Mouse (Mus musculus) embryo, embryonic 9.5 days (tissue): Measurements from ENCODE around the gene Ppp1r18.
"Not testable (repeated sequence)": the region's sequence is repeated elsewhere in the genome, so short reads cannot be mapped to it uniquely, and the experiment has no call there.

Experiments
- DNase-seq: peaks from one replicate; pipeline ENCODE4 v3.0.0-alpha.2; 2017; ENCODE audit errors: extremely low spot score

Gene Ppp1r18

GRCm38 (mm10) chr17:35836991-35837422 is 28.4 kb upstream of the Ppp1r18 start:
- peak; percentile 97 for DNase-seq

GRCm38 (mm10) chr17:35837487-35837886 is 27.9 kb upstream of the Ppp1r18 start:
- no peak for DNase-seq

- peak; percentile 95 for DNase-seq
Observed at GRCm38 (mm10) chr17:35838122-35838544, 27.3 kb upstream of the Ppp1r18 start, which contains the start of gene Tubb5. Tubb5 (minus strand) TSS chr17:35838306.

- DNase-seq, result no peak
Observed at GRCm38 (mm10) chr17:35838570-35838969, 26.8 kb upstream of the Ppp1r18 start.

- DNase-seq, result not testable (repeated sequence)
Observed at GRCm38 (mm10) chr17:35839002-35839401, 26.4 kb upstream of the Ppp1r18 start.

DNA sequence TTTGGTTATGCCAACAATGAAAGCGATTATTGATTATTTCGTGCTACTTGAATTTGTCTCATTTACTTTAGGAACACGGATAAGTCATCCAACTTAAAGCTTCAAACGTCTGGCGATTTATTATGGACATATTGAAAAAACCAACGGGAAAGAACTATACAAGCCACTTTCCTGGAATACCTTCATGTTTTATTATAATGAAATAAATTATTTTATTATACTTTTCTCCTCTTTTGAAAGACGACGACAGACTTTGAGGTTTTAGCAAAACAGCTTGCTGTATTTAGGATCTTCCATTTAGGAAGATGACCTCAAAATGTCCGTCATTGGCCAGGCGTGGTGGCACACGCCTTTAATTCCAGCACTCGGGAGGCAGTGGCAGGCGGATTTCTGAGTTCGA is 24.8 kb upstream of the Ppp1r18 start:
- no peak for DNase-seq

DNA sequence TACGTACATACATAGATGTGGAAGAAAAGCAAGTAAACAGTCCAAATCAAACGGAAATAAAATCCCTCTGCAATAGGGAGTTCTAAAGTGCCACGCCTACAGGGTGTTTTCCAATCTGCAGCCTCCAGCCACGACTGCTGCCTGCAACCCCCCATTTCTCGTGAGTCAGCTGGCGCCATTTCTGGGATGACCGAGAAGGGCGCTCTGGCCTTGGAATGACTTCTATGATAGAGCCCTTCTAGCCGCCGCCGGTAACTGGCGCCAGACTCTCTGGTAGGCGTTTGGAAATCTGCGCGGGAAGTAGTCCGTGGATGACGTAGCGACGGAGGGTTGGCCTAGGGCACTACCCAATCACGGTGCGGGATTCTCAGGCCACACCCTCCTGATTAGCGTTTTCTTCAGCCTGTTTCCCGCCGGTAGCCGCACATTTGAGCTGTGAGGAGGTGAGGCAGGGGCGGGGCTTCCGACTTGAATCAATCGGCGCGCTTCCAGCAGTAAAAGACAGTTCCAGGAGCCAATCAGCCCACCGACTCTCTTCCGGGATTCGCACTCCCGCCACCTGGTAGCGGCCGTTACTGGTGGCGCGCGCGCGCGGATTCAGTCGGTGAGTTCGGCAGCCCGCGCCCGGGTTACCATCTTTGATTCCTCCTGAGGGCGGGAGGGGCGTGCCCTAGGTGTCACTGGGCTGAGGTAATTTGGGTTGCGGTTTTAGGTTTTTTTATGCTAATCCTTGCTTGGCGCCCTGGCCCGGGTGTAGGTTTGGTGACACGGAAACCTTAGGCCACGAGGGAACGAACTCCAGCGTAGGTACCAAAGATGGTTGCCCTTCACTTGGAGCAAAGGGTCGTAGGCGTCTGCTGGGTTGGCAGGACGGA is 24.1 kb upstream of the Ppp1r18 start, which contains the start of gene Mdc1:
Mdc1 (plus strand) TSS at position 440 of the 875 bp plus-strand sequence.
- peak; percentile 99 for DNase-seq

DNA sequence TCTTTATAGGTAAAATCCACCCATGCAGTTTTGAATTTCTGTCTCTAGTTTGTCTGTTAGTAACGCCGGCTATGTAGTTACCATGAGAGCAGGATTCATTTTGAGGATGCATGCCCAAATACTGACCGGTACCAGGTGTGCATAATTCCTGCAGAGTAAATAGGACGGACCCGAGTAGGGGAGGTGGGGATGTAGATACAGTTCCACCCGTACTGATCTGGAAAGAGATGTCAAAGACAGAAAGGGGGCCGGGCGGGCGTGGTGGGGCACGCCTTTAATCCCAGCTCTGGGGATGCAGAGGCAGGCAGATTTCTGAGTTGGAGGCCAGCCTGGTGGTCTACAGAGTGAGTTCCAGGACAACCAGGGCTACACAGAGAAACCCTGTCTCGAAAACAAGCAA is 23.4 kb upstream of the Ppp1r18 start:
- DNase-seq, result no peak

- DNase-seq, result no peak
Observed at GRCm38 (mm10) chr17:35843514-35843913, 21.9 kb upstream of the Ppp1r18 start.

DNA sequence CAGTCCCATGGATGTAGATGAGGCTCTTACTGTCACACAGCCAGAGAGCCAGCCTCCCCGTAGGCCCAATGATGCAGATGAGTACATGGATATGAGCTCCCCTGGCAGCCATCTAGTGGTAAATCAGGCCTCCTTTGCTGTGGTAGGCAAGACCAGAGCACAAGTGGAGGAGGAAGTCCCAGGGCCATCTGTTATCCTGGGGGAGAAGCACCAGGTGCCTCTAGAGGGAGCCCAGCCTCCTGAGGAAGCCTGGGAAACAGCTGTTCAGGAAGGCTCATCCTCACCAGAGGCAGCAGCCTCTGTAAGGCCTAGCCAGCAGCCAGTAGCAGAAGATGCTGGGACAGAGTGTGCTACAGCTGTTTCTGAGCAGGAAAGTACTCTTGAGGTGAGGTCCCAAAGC is 17.3 kb upstream of the Ppp1r18 start:
- no peak for DNase-seq

GRCm38 (mm10) chr17:35850974-35851373 is 14.4 kb upstream of the Ppp1r18 start:
- DNase-seq, result no peak

- no peak for DNase-seq
Observed at GRCm38 (mm10) chr17:35859371-35859770, 6.0 kb upstream of the Ppp1r18 start.

DNA sequence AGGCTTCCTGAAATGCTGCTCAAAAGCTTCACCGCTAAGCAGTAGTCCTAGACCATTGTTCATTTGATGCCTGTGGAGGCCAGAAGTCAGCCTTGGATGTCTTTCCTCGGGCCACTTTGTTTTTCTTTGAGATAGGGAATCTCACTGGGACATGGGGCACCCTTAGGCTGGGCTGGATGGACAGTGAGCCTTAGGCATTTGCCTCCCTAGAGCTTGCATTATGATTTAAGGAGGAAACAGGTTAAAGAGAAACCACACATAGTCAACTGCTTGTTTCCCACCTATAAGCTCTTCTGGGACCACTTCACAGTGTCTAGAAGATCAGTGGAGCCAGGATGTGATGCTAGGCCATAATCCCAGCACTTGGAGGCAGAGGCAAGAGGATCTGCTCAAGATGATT is 5.6 kb upstream of the Ppp1r18 start:
- no peak for DNase-seq

- no peak for DNase-seq
Observed at GRCm38 (mm10) chr17:35860831-35861197, 4.6 kb upstream of the Ppp1r18 start.

- DNase-seq, result peak; percentile 94
Observed at GRCm38 (mm10) chr17:35861198-35861857, 4.1 kb upstream of the Ppp1r18 start, which contains the start of gene Nrm. Nrm (plus strand) TSS chr17:35861318.

GRCm38 (mm10) chr17:35864832-35865353 is 500 bp upstream of the Ppp1r18 start:
- no peak for DNase-seq

- DNase-seq, result no peak
Observed at GRCm38 (mm10) chr17:35866281-35866831, 963 bp downstream of the Ppp1r18 start.

GRCm38 (mm10) chr17:35866911-35867890 is 1.8 kb downstream of the Ppp1r18 start:
- no peak for DNase-seq

GRCm38 (mm10) chr17:35868165-35868820 is 2.9 kb downstream of the Ppp1r18 start:
- no peak for DNase-seq

DNA sequence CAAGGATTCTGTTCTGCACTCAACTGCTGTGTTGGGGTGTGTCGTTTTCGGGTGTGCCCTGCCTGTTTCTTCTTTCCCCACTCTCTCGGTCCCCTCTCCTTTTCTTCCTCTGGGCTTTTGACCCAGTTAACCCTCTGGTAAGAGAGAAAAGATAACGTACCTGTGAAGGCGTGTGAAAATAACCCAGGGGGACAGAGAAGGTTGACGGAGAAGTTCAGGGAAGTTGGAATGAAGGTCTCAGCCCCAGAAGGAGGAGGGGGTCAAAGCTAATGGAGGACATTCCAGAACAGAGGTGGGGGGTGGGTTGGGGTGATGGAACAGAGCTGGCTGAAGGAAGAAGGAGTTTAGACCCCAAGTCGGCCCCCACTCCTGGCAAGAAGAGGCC is 3.6 kb downstream of the Ppp1r18 start:
- DNase-seq, result no peak
